Comparison of ENCODE assay signal across 9 mouse cellular contexts in the genomic region with DNA sequence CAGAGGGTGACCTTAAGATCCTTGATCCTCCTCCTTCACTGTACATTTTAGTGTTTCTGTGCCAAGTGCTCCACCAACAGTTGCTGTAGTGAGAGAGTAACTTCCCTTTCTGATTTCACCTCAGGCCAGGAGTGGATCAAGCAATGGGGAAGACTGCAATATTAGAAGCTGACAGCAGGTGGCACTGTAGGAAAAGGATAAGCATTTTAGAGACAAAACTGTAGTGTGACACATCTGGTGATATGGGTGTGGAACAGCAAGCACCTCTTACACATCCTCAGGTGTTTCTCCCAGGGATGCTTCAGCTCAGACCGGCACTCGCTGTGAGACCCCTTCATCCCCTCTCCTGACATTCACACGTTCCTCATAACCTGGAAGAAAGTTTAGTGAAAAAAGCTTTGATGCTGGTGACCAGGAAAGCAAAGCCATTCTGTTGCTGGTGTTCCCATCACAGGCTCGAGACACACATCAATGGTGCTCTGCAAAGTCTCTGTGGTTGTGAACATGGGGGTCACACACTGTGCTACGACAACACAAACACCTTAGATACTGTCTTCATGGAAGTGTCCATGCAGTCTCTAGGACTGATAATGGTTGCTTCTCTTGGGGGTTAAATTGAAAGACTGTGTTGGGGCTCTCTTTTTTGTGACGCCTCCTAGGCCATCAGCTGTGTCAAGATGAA.
DNase-seq lines count a peak whose midpoint lies in the region; ATAC-seq and TF ChIP-seq lines count a peak whose summit lies in the region.
"Had no signal": no experiment of that assay in that cellular context is flagged by ENCODE, and none has a peak within 500 bp of the region (broad histone marks: within the 10 kb centered on the region; RNA-seq: fewer than 3 reads in every experiment).

No protein-coding gene starts in this region.

- no peak overlapping the region for H3K4me2 ChIP-seq in lung, embryonic 14.5 days
- H3K4me2 ChIP-seq: heart, embryonic 13.5 days had no signal

- no peaks in the 10 kb centered on the region for H3K9me3 ChIP-seq in heart, embryonic 10.5 days
- H3K9me3 ChIP-seq in lung, embryonic 14.5 days (ENCODE audit: low read depth, low read length): no peaks in the 10 kb centered on the region
- H3K9me3 ChIP-seq: heart, embryonic 13.5 days had no signal

- H3K27me3 ChIP-seq in heart, embryonic 10.5 days (ENCODE audit: insufficient read depth, poor library complexity, severe bottlenecking): no peaks in the 10 kb centered on the region
- no peaks in the 10 kb centered on the region for H3K27me3 ChIP-seq in lung, embryonic 14.5 days (ENCODE audit: insufficient read depth, low read length)
- H3K27me3 ChIP-seq: heart, embryonic 13.5 days had no signal

- no peak overlapping the region for H3K27ac ChIP-seq in heart, embryonic 10.5 days
- H3K27ac ChIP-seq in lung, embryonic 14.5 days (ENCODE audit: low read depth): no peak overlapping the region
- H3K27ac ChIP-seq: heart, embryonic 13.5 days had no signal

- TF ChIP-seq CTCF in lung, embryonic 14.5 days (IDR thresholded peaks at IDR 0.05; ENCODE audit: low read depth): peak; percentile 93

- ATAC-seq in lung, embryonic 14.5 days (ENCODE audit: insufficient read depth): peak; percentile 44; the same call in 1 of the 2 replicates

- no peak overlapping the region for H3K9ac ChIP-seq in lung, embryonic 14.5 days
- H3K9ac ChIP-seq: heart, embryonic 13.5 days had no signal

- H3K4me1 ChIP-seq in heart, embryonic 10.5 days: no peaks in the 10 kb centered on the region
- H3K4me1 ChIP-seq in lung, embryonic 14.5 days (ENCODE audit: insufficient read depth): no peaks in the 10 kb centered on the region
- H3K4me1 ChIP-seq: heart, embryonic 13.5 days had no signal

- no peaks in the 10 kb centered on the region for H3K36me3 ChIP-seq in heart, embryonic 10.5 days
- no peaks in the 10 kb centered on the region for H3K36me3 ChIP-seq in lung, embryonic 14.5 days (ENCODE audit: insufficient read depth)
- H3K36me3 ChIP-seq: heart, embryonic 13.5 days had no signal

- 40% methylated on average over 6 of the region's 6 CpGs for WGBS in heart, embryonic 10.5 days
- WGBS in large intestine, adult 2 months: 31% methylated on average over 6 of the region's 6 CpGs
- 30% methylated on average over 6 of the region's 6 CpGs for WGBS in lung, embryonic 14.5 days

- peak; percentile 61 to 70 for DNase-seq in CD8-positive naive resting alpha-beta T cell, adult 2 months (ENCODE audit: low read depth in 2 of 2, low spot score in 2 of 2)
- DNase-seq in adrenal gland, postnatal 25 days: peak; percentile 67
- peak; percentile 79 for DNase-seq in embryo, embryonic 9.5 days (ENCODE audit: extremely low spot score)
- DNase-seq in heart, embryonic 10.5 days (ENCODE audit: low spot score): peak; percentile 80
- peak; percentile 64 for DNase-seq in large intestine, adult 2 months (ENCODE audit: low read depth, low spot score)
- peak; percentile 91 for DNase-seq in lung, embryonic 14.5 days
- DNase-seq in ovary, postnatal 14 days (ENCODE audit: low spot score): peak; percentile 90
- peak; percentile 71 for DNase-seq in thymus, postnatal 0 days (ENCODE audit: low spot score)

- no peak overlapping the region for H3K4me3 ChIP-seq in heart, embryonic 10.5 days
- no peak overlapping the region for H3K4me3 ChIP-seq in lung, embryonic 14.5 days (ENCODE audit: low read depth, low read length)
- H3K4me3 ChIP-seq: heart, embryonic 13.5 days had no signal
